Mouse (Mus musculus): ENCODE data around the gene Meis3. TPM values are rescaled to one million over a fixed set of nuclear protein-coding genes. Genes with fewer than 3 reads are reported as not detected.
A peak's percentile ranks its signal among the peaks of the same experiment; 100 is the strongest.

Meis3 gene
- polyA plus RNA-seq, 1 experiment from 2014 or later, result 96.9 TPM

DNA sequence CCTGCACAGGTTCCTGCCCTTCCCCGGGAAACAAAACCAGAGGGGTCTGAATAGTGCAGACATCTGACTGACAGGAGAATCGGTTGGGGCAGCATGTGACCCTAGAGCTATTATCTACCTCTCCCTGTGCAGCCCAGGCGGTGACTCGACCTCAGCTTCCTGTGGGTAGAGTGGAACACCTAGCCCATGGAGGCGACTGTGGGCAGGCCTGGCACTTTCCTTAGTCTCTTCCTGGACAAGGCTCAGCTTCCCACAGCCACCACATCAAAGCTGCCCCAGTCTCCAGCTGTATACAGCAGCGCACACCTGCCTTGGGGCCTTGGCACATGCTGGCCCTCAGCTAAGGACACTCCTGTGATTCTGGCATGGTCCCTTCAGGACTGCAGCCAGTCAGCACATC, 26.2 kb downstream of the Meis3 start:
- Histone ChIP-seq H3K27me3 (no peaks in the 10 kb centered on the region), H3K27ac (no peak overlapping the region), H3K36me3 (ENCODE audit: poor library complexity, severe bottlenecking) (peaks cover 99% of the 10 kb centered on the region), H3K4me2 (no peak overlapping the region), H3K4me1 (peaks cover 3% of the 10 kb centered on the region; the same call in 1 of the 2 replicates), H3K9me3 (replicated peaks) (no peaks in the 10 kb centered on the region), H3K9ac (no peak overlapping the region), H3K4me3 (no peak overlapping the region)
- no peak for ATAC-seq
- WGBS, result 86% methylated on average over 6 of the region's 6 CpGs

DNA sequence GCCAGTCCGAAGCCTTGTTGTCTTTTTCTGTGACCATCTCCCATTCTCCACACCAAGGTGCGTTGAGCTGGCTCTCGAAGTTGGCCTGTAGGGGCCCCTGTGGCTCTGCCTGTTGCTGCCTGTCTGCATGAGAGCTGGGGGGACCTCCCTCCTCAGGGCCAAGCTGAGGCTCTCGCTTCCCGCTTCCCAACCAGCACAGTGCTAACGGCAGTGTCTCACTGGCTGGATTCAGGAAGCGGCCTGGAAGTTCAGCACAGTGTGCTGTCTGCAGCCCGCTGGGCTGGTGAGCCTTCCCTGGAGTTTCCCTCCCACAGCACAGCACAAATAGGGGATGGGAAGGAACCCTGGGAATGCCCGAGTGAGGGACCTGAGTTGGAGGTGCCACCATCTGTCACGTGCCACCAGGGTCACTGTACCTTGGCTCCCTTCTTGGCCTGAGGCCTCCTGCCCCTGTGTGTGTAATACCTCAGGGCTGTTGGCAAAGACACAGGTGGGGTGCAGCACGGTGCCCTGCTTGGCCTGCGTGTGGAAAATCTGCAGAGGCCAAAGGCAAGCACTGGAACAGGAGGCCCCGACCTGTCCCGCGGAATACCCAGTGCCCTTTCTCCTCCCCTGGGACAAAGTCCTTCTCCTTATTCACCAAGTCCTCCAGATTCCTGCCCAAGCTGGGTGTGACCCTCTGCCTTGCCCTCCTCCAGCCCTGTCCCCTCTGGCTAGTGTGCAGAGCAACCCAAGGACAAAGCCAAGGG, 28.0 kb downstream of the Meis3 start:
- no peaks in the 10 kb centered on the region for H3K9me3 ChIP-seq (replicated peaks)
- no peak for ATAC-seq
- no peak overlapping the region for H3K4me3 ChIP-seq
- WGBS, result 88% methylated on average over 15 of the region's 15 CpGs
- peaks cover 98% of the 10 kb centered on the region for H3K36me3 ChIP-seq (ENCODE audit: poor library complexity, severe bottlenecking)
- H3K27me3 ChIP-seq, result no peaks in the 10 kb centered on the region
- no peak overlapping the region for H3K9ac ChIP-seq
- no peak overlapping the region for H3K27ac ChIP-seq
- no peaks in the 10 kb centered on the region for H3K4me1 ChIP-seq
- H3K4me2 ChIP-seq, result no peak overlapping the region

- 94% methylated on average over 13 of the region's 13 CpGs for WGBS
- Histone ChIP-seq H3K9me3 (replicated peaks) (no peaks in the 10 kb centered on the region), H3K27ac (no peak overlapping the region), H3K27me3 (no peaks in the 10 kb centered on the region), H3K36me3 (ENCODE audit: poor library complexity, severe bottlenecking) (peaks cover 95% of the 10 kb centered on the region), H3K4me1 (no peaks in the 10 kb centered on the region), H3K4me2 (no peak overlapping the region), H3K9ac (no peak overlapping the region), H3K4me3 (no peak overlapping the region)
- no peak for ATAC-seq
Measured at GRCm38 (mm10) chr7:16203505-16203903, 28.6 kb downstream of the Meis3 start.

- H3K36me3 ChIP-seq (ENCODE audit: poor library complexity, severe bottlenecking), result peaks cover 95% of the 10 kb centered on the region
- no peak overlapping the region for H3K4me2 ChIP-seq
- H3K9ac ChIP-seq, result no peak overlapping the region
- H3K27me3 ChIP-seq, result no peaks in the 10 kb centered on the region
- WGBS, result 82% methylated on average over 9 of the region's 9 CpGs
- H3K4me3 ChIP-seq, result no peak overlapping the region
- no peaks in the 10 kb centered on the region for H3K9me3 ChIP-seq (replicated peaks)
- no peak overlapping the region for H3K27ac ChIP-seq
- H3K4me1 ChIP-seq, result no peaks in the 10 kb centered on the region
- no peak for ATAC-seq
Measured at GRCm38 (mm10) chr7:16204791-16205190, 29.9 kb downstream of the Meis3 start.

GRCm38 (mm10) chr7:16207076-16207475, 32.2 kb downstream of the Meis3 start:
- Histone ChIP-seq H3K9ac (no peak overlapping the region), H3K9me3 (replicated peaks) (no peaks in the 10 kb centered on the region), H3K27ac (no peak overlapping the region), H3K4me3 (no peak overlapping the region), H3K27me3 (no peaks in the 10 kb centered on the region), H3K4me2 (no peak overlapping the region), H3K36me3 (ENCODE audit: poor library complexity, severe bottlenecking) (peaks cover 94% of the 10 kb centered on the region), H3K4me1 (no peaks in the 10 kb centered on the region)
- no peak for ATAC-seq
- 84% methylated on average over 7 of the region's 7 CpGs for WGBS

GRCm38 (mm10) chr7:16207496-16207895, 32.6 kb downstream of the Meis3 start:
- ATAC-seq, result no peak
- 93% methylated on average over 10 of the region's 10 CpGs for WGBS

GRCm38 (mm10) chr7:16208781-16209665, 34.1 kb downstream of the Meis3 start:
- H3K4me1 ChIP-seq, result no peaks in the 10 kb centered on the region
- 93% methylated on average over 21 of the region's 21 CpGs for WGBS
- H3K27me3 ChIP-seq, result no peaks in the 10 kb centered on the region
- no peak overlapping the region for H3K9ac ChIP-seq
- no peak overlapping the region for H3K4me2 ChIP-seq
- peaks cover 93% of the 10 kb centered on the region for H3K36me3 ChIP-seq (ENCODE audit: poor library complexity, severe bottlenecking)
- H3K27ac ChIP-seq, result no peak overlapping the region
- no peak for ATAC-seq
- no peaks in the 10 kb centered on the region for H3K9me3 ChIP-seq (replicated peaks)
- H3K4me3 ChIP-seq, result no peak overlapping the region

More at GRCm38 (mm10) chr7:16207496-16207895, 32.6 kb downstream of the Meis3 start:
- H3K4me2 ChIP-seq, result no peak overlapping the region
- no peak overlapping the region for H3K27ac ChIP-seq
- H3K9ac ChIP-seq, result no peak overlapping the region
- no peak overlapping the region for H3K4me3 ChIP-seq
- no peaks in the 10 kb centered on the region for H3K9me3 ChIP-seq (replicated peaks)
- H3K4me1 ChIP-seq, result no peaks in the 10 kb centered on the region
- H3K27me3 ChIP-seq, result no peaks in the 10 kb centered on the region
- H3K36me3 ChIP-seq (ENCODE audit: poor library complexity, severe bottlenecking), result peaks cover 93% of the 10 kb centered on the region

- Histone ChIP-seq H3K9me3 (replicated peaks) (no peaks in the 10 kb centered on the region), H3K36me3 (ENCODE audit: poor library complexity, severe bottlenecking) (peaks cover 93% of the 10 kb centered on the region), H3K4me2 (no peak overlapping the region), H3K4me3 (no peak overlapping the region), H3K27ac (no peak overlapping the region), H3K4me1 (no peaks in the 10 kb centered on the region), H3K27me3 (no peaks in the 10 kb centered on the region), H3K9ac (no peak overlapping the region)
- no peak for ATAC-seq
- 83% methylated on average over 12 of the region's 12 CpGs for WGBS
Measured at GRCm38 (mm10) chr7:16210862-16211365, 36.0 kb downstream of the Meis3 start.

- no peaks in the 10 kb centered on the region for H3K4me1 ChIP-seq
- H3K9ac ChIP-seq, result no peak overlapping the region
- H3K27ac ChIP-seq, result no peak overlapping the region
- no peak for ATAC-seq
- no peaks in the 10 kb centered on the region for H3K9me3 ChIP-seq (replicated peaks)
- no peak overlapping the region for H3K4me3 ChIP-seq
- H3K4me2 ChIP-seq, result no peak overlapping the region
- H3K27me3 ChIP-seq, result no peaks in the 10 kb centered on the region
- 93% methylated on average over 6 of the region's 6 CpGs for WGBS
- peaks cover 97% of the 10 kb centered on the region for H3K36me3 ChIP-seq (ENCODE audit: poor library complexity, severe bottlenecking)
Measured at GRCm38 (mm10) chr7:16213196-16213595, 38.3 kb downstream of the Meis3 start.

DNA sequence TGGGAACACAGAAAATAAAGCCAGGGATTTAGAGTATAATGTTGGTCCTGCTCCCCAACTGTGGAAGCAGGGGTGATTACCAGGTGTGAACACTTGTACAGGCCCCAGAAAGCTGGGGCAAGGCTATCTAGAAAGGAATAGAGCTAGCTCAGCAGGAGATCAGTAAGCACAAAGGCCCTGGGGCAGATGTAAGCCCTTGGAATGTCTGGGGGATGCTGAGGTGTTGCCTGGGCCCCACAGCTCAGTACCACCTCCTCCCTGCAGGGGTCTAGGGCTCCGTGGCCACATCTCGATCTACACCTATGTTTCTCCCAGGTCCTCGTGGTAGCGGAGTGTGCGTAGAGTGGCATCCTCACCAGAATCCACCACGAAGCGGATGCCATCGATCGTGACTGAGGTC, 39.1 kb downstream of the Meis3 start:
- 94% methylated on average over 9 of the region's 9 CpGs for WGBS
- no peak overlapping the region for H3K9ac ChIP-seq
- no peaks in the 10 kb centered on the region for H3K27me3 ChIP-seq
- H3K4me1 ChIP-seq, result no peaks in the 10 kb centered on the region
- H3K9me3 ChIP-seq (replicated peaks), result no peaks in the 10 kb centered on the region
- H3K4me2 ChIP-seq, result no peak overlapping the region
- peaks cover 94% of the 10 kb centered on the region for H3K36me3 ChIP-seq (ENCODE audit: poor library complexity, severe bottlenecking)
- no peak overlapping the region for H3K4me3 ChIP-seq
- H3K27ac ChIP-seq, result no peak overlapping the region
- no peak for ATAC-seq

DNA sequence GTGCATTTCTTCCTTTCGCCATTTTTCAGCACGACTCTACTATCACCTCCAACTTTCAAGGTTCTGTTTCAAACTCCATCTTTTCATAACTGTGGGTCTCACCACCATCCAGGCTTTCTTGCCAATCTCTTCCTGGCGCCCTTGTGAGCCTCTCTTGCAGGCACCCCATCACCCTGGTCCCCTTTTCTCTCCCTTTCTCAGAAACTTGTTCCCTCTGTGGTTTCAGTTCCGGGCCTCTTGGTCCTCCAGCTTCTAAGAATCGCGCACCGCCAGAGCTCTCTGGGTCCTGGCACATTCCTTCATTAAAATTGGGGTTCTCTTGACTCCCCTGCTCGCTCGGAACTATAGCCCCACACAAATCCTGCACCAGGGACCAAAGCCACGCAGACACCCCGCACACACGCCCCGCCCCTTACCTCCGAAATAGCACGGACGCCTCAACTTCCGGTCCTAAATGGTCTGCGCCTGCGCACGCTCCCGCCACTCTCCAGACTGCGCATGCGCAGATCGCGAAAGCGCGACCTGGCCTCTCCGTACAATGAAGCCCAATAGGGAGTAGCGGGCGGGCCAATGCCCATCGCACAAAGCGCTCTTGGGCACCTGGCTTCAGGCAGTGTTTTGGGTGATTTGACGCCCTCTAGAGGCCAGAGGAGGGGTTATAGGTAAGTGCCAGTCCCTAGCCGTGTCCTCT, 46.8 kb downstream of the Meis3 start, which contains the start of gene Dhx34:
TSS of gene Dhx34 (minus strand) at position 456 of the 691 bp plus-strand sequence.
- H3K36me3 ChIP-seq (ENCODE audit: poor library complexity, severe bottlenecking), result peaks cover 20% of the 10 kb centered on the region
- under 1% methylated on average over 34 of the region's 34 CpGs for WGBS
- peaks cover 10% of the 10 kb centered on the region for H3K27me3 ChIP-seq
- H3K9me3 ChIP-seq (replicated peaks), result no peaks in the 10 kb centered on the region
- ATAC-seq, result peak; percentile 98
- H3K4me3 ChIP-seq, result peak within 1 kb of the TSS; percentile 63
- peak within 1 kb of the TSS; percentile 67 for H3K4me2 ChIP-seq
- peak within 1 kb of the TSS; percentile 79 for H3K9ac ChIP-seq
- peaks cover 10% of the 10 kb centered on the region for H3K4me1 ChIP-seq
- peak within 1 kb of the TSS; percentile 49 for H3K27ac ChIP-seq

Measured in forebrain, embryonic 13.5 days (tissue).